18 mouse cellular contexts compared by ENCODE assay signal in the genomic region with DNA sequence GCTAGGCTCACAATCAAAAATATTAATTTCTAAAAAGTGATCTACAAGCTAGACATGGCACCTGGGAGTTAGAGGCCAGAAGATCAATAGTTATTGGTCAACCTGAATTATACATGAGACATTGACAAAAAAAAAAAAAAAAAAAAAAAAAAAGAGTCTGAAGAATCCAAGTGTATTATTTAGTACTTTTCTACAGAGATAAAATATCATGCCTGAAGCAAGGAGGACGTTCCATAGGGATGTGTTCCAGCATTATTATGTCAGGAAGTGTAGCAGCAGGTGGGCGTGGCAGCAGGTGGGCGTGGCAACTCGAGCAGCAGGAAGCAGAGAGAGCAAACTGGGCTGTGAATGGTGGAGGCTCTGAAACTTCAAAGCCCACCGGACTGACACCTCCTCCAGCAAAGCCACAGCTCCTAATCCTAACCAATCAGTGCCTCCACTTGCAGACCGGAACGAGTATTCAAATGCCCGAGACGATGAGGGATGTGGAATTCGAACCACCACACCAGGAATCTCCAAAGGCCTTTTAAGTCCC.
"Had no signal": no experiment of that assay in that cellular context is flagged by ENCODE, and none has a peak within 500 bp of the region (broad histone marks: within the 10 kb centered on the region; RNA-seq: fewer than 3 reads in every experiment).

No protein-coding gene starts in this region.

- H3K4me2 ChIP-seq: limb, embryonic 13.5 days; liver, embryonic 13.5 days; lung, embryonic 14.5 days; midbrain, embryonic 13.5 days; neural tube, embryonic 13.5 days had no signal

- ATAC-seq: intestine, embryonic 16.5 days; lung, postnatal 0 days; midbrain, embryonic 13.5 days; midbrain, embryonic 16.5 days had no signal

- H3K27ac ChIP-seq: limb, embryonic 10.5 days; limb, embryonic 13.5 days; liver, embryonic 13.5 days; midbrain, embryonic 10.5 days; midbrain, embryonic 13.5 days; neural tube, embryonic 13.5 days had no signal

- H3K9ac ChIP-seq: limb, embryonic 13.5 days; liver, embryonic 13.5 days; lung, embryonic 14.5 days; midbrain, embryonic 13.5 days; neural tube, embryonic 13.5 days had no signal

- H3K4me1 ChIP-seq: limb, embryonic 10.5 days; limb, embryonic 13.5 days; midbrain, embryonic 10.5 days; midbrain, embryonic 13.5 days; neural tube, embryonic 13.5 days had no signal

- H3K27me3 ChIP-seq: limb, embryonic 13.5 days; liver, embryonic 13.5 days; megakaryocyte, embryonic 14.5 days; midbrain, embryonic 13.5 days; neural tube, embryonic 13.5 days had no signal

- H3K9me3 ChIP-seq: limb, embryonic 10.5 days; limb, embryonic 13.5 days; liver, embryonic 13.5 days; megakaryocyte, embryonic 14.5 days; midbrain, embryonic 10.5 days; midbrain, embryonic 13.5 days; neural tube, embryonic 13.5 days had no signal

- H3K4me3 ChIP-seq: limb, embryonic 10.5 days; limb, embryonic 13.5 days; liver, embryonic 13.5 days; megakaryocyte, embryonic 14.5 days; midbrain, embryonic 10.5 days; midbrain, embryonic 13.5 days; myocyte; neural tube, embryonic 13.5 days had no signal

- DNase-seq: kidney, adult 18-20 months; kidney, adult 9 months; kidney, postnatal 14 days; kidney, postnatal 4 days; liver, embryonic 13.5 days; lung, embryonic 14.5 days; retina, postnatal 1 day; thymus, postnatal 36 days had no signal

- H3K36me3 ChIP-seq: limb, embryonic 10.5 days; limb, embryonic 13.5 days; liver, embryonic 13.5 days; midbrain, embryonic 10.5 days; midbrain, embryonic 13.5 days; neural tube, embryonic 13.5 days had no signal
